Mouse (Mus musculus): ENCODE results near the gene Itgav. TPM values are rescaled to one million over a fixed set of nuclear protein-coding genes. Genes with fewer than 3 reads are reported as not detected.

The Itgav gene
- polyA plus RNA-seq, 1 experiment from 2014 or later = 19.9 TPM

DNA sequence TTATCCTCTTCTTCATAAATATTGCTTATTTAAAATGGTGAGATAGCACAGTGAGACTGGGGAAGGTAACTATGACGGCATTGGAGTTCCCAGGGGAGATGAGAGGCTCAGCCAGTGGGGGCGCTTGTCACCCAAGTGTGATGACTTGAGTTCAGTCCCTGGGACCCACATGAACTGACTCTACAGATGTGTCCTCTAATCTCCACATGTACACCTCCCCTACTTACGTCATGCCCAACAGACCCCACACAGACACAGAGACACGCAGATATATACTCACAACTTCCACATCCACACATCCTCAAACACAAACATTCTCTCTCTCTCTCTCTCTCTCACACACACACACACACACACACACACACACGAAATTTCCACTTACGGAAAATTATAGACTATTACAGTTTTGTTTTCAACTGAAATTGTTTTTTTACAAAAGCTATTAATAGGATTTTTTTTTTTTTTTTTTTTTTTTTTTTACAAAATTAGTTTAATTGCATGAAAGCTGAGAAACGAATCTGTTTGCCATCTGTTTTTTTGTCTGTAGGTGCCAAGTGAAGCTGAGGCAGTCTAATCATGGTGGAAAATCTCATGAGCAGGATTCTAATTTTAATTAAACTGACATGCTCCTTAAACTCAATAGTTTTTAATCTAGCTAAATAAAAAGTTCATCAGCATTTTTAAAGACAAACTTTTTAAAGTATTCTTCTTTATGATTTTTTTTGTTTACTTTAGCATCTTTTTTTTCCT lies 38.1 kb downstream of the Itgav start:
- no peak overlapping the region for H3K4me3 ChIP-seq (ENCODE audit: low read depth, low read length)
- H3K9me3 ChIP-seq (replicated peaks; ENCODE audit: control insufficient read depth, low read length, poor library complexity, severe bottlenecking) = no peaks in the 10 kb centered on the region
- H3K27ac ChIP-seq (ENCODE audit: low read length) = no peak overlapping the region
- 76% methylated on average over 7 of the region's 7 CpGs for WGBS
- H3K9ac ChIP-seq (ENCODE audit: low read depth, low read length) = no peak overlapping the region
- H3K4me1 ChIP-seq (ENCODE audit: control insufficient read depth, insufficient read depth, low read length) = peaks cover 7% of the 10 kb centered on the region; the same call in 1 of the 2 replicates
- no peaks in the 10 kb centered on the region for H3K36me3 ChIP-seq (ENCODE audit: control insufficient read depth, insufficient read depth, low read length)
- H3K4me2 ChIP-seq (ENCODE audit: low read length) = no peak overlapping the region
- no peak for ATAC-seq
- H3K27me3 ChIP-seq (ENCODE audit: control insufficient read depth, insufficient read depth, low read depth, low read length) = no peaks in the 10 kb centered on the region

DNA sequence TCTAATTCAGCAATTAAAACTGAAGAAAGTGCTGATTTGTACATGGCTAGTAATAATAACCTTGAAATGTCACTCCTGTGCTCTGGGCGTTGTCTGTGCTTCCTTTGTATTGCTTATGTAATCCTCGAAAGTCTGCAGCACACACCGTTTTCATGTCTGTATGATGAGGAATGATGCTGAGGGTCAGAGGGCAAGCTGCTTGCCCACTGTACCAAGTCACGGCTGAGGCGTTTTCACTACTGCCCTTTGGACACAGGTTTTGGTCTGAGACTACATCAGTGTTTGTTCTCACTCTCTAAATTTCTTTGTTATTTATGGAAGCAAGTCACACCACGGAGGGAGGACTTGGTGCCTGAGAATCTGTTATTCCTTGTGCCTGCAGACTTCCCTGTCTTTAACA lies 41.9 kb downstream of the Itgav start:
- no peak overlapping the region for H3K27ac ChIP-seq (ENCODE audit: low read length)
- no peak overlapping the region for H3K4me2 ChIP-seq (ENCODE audit: low read length)
- no peaks in the 10 kb centered on the region for H3K9me3 ChIP-seq (replicated peaks; ENCODE audit: control insufficient read depth, low read length, poor library complexity, severe bottlenecking)
- ATAC-seq = no peak
- 83% methylated on average over 6 of the region's 6 CpGs for WGBS
- no peak overlapping the region for H3K4me3 ChIP-seq (ENCODE audit: low read depth, low read length)
- no peaks in the 10 kb centered on the region for H3K36me3 ChIP-seq (ENCODE audit: control insufficient read depth, insufficient read depth, low read length)
- no peaks in the 10 kb centered on the region for H3K4me1 ChIP-seq (ENCODE audit: control insufficient read depth, insufficient read depth, low read length)
- H3K27me3 ChIP-seq (ENCODE audit: control insufficient read depth, insufficient read depth, low read depth, low read length) = no peaks in the 10 kb centered on the region
- H3K9ac ChIP-seq (ENCODE audit: low read depth, low read length) = no peak overlapping the region

DNA sequence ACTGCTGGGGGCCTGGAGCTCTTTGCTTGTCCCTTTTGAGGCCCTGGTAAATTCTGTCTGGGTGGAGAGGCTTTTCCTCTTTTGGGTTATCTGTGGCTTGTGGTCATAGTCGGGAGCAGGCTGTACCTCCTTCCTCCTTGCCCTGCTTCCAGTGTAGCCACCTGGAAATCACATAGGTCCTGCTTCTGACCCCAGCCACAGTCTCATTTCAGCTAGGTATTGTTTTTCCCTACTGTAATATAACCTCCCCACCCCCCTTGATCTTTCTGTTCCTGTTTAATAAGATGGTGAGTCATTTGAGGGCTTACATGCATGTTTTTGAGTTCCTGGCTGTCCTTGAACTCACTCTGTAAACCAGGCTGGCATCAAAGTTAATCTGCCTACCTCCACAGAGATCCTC lies 42.7 kb downstream of the Itgav start:
- Histone ChIP-seq H3K27me3 (ENCODE audit: control insufficient read depth, insufficient read depth, low read depth, low read length) (no peaks in the 10 kb centered on the region), H3K9me3 (replicated peaks; ENCODE audit: control insufficient read depth, low read length, poor library complexity, severe bottlenecking) (no peaks in the 10 kb centered on the region), H3K9ac (ENCODE audit: low read depth, low read length) (no peak overlapping the region), H3K27ac (ENCODE audit: low read length) (no peak overlapping the region), H3K36me3 (ENCODE audit: control insufficient read depth, insufficient read depth, low read length) (no peaks in the 10 kb centered on the region), H3K4me1 (ENCODE audit: control insufficient read depth, insufficient read depth, low read length) (no peaks in the 10 kb centered on the region), H3K4me3 (ENCODE audit: low read depth, low read length) (no peak overlapping the region), H3K4me2 (ENCODE audit: low read length) (no peak overlapping the region)
- ATAC-seq = no peak
- WGBS = 80% methylated on average over 1 of the region's 1 CpGs

DNA sequence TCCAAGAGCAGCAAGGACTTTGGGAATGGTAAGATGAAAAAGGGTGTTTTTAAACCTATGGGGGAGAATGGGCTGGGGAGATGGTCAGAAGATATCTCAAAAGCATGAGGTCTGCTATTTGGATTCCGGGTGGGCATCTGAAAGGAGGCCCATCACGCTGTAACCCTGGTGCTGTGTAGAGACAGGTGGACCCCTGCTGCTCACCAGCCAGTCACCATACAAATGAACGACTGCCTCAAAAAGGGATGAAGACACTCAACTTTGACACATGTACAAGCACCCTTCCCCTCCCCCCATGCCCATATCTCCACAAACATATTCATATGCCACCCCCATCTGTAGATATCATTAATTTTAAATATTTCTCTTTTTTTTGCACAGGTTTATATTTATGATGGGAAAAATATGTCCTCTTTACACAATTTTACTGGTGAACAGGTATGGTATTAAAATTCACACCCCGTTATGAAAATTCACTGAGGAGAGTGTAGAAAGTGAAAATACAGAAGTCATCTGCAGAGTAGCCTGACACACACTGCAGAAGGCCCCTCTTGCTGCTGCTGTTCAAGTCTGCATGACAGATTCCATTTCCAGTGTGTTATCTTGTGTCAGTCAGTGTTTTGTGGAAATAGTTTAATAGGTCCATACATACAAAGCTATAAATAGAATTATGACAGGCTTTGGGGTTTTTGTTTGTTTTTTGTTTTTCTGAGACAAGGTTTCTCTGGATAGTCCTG lies 44.3 kb downstream of the Itgav start:
- H3K27me3 ChIP-seq (ENCODE audit: control insufficient read depth, insufficient read depth, low read depth, low read length) = no peaks in the 10 kb centered on the region
- no peaks in the 10 kb centered on the region for H3K36me3 ChIP-seq (ENCODE audit: control insufficient read depth, insufficient read depth, low read length)
- no peaks in the 10 kb centered on the region for H3K9me3 ChIP-seq (replicated peaks; ENCODE audit: control insufficient read depth, low read length, poor library complexity, severe bottlenecking)
- H3K27ac ChIP-seq (ENCODE audit: low read length) = no peak overlapping the region
- H3K9ac ChIP-seq (ENCODE audit: low read depth, low read length) = no peak overlapping the region
- WGBS = 85% methylated on average over 4 of the region's 4 CpGs
- no peaks in the 10 kb centered on the region for H3K4me1 ChIP-seq (ENCODE audit: control insufficient read depth, insufficient read depth, low read length)
- no peak overlapping the region for H3K4me2 ChIP-seq (ENCODE audit: low read length)
- no peak overlapping the region for H3K4me3 ChIP-seq (ENCODE audit: low read depth, low read length)
- no peak for ATAC-seq

DNA sequence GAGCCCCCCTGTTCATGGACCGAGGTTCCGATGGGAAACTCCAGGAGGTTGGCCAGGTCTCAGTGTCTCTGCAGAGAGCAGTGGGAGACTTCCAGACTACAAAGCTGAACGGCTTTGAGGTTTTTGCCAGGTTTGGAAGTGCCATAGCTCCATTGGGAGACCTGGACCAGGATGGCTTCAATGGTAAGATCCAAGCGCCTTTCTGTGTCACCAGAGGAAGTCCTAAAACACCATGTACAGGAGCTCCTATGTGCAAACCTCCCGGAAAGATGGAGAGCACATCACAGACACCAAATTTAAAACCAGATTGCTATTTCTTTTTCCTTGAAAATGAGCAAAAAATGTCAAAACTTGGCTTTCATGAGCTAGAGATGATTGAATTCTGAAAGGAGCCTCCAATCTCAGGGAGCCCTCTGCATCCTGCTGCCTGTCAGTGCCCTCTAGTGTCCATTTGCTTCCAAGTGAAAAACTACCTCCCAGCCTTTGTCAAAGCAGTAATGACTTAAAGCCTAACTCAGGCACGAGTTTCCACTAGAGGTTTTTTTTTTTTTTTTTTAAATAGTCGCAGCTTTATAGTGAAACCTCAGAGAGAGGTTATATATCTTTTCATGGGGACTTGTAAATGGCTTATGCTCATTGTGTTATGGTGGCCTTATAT lies 47.1 kb downstream of the Itgav start:
- Histone ChIP-seq H3K27me3 (ENCODE audit: control insufficient read depth, insufficient read depth, low read depth, low read length) (no peaks in the 10 kb centered on the region), H3K9me3 (replicated peaks; ENCODE audit: control insufficient read depth, low read length, poor library complexity, severe bottlenecking) (no peaks in the 10 kb centered on the region), H3K4me1 (ENCODE audit: control insufficient read depth, insufficient read depth, low read length) (no peaks in the 10 kb centered on the region), H3K27ac (ENCODE audit: low read length) (no peak overlapping the region), H3K4me2 (ENCODE audit: low read length) (no peak overlapping the region), H3K4me3 (ENCODE audit: low read depth, low read length) (no peak overlapping the region), H3K36me3 (ENCODE audit: control insufficient read depth, insufficient read depth, low read length) (no peaks in the 10 kb centered on the region), H3K9ac (ENCODE audit: low read depth, low read length) (no peak overlapping the region)
- WGBS = 61% methylated on average over 7 of the region's 7 CpGs
- ATAC-seq = no peak

DNA sequence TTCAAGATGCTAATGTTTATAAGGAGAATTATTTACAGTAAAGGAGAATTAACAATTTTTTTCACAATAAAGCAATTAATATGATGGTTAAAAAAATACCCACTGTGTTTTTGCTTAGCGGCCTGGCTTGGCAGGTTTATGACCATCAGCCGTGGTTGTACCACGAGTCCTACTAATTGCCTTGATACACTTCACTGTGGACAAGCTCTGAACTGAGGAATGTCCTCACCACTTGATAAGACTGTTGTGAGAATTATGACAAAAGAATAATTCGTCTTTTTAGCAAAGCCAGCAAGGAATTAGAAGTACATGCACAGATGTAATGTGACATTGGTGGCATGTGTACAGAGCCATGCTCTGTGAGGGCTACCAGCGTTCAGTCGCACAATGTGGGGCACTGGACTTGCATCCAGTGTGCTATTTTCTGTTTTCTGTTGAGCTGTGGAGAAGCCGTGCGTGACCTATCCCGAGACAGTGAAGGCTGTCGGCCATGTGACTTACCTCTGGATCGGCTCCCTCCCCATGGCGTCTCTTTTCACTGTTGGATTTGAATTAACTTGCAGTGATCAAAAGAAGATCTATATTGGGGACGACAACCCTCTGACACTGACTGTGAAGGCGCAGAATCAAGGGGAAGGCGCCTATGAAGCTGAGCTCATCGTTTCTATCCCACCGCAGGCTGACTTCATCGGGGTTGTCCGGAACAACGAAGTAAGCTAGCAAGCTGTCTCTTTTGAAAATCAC lies 67.3 kb downstream of the Itgav start:
- no peaks in the 10 kb centered on the region for H3K9me3 ChIP-seq (replicated peaks; ENCODE audit: control insufficient read depth, low read length, poor library complexity, severe bottlenecking)
- H3K4me3 ChIP-seq (ENCODE audit: low read depth, low read length) = peak overlapping the region; percentile 29
- peak; percentile 93 for ATAC-seq
- peak overlapping the region; percentile 52 for H3K4me2 ChIP-seq (ENCODE audit: low read length)
- H3K27me3 ChIP-seq (ENCODE audit: control insufficient read depth, insufficient read depth, low read depth, low read length) = no peaks in the 10 kb centered on the region
- 42% methylated on average over 20 of the region's 20 CpGs for WGBS
- H3K36me3 ChIP-seq (ENCODE audit: control insufficient read depth, insufficient read depth, low read length) = no peaks in the 10 kb centered on the region
- H3K4me1 ChIP-seq (ENCODE audit: control insufficient read depth, insufficient read depth, low read length) = 0 out of 2 replicates have a peak, but pooled peaks cover 2% of the 10 kb centered on the region
- peak overlapping the region; percentile 28 for H3K27ac ChIP-seq (ENCODE audit: low read length)
- peak overlapping the region; percentile 4; the same call in 1 of the 2 replicates for H3K9ac ChIP-seq (ENCODE audit: low read depth, low read length)

DNA sequence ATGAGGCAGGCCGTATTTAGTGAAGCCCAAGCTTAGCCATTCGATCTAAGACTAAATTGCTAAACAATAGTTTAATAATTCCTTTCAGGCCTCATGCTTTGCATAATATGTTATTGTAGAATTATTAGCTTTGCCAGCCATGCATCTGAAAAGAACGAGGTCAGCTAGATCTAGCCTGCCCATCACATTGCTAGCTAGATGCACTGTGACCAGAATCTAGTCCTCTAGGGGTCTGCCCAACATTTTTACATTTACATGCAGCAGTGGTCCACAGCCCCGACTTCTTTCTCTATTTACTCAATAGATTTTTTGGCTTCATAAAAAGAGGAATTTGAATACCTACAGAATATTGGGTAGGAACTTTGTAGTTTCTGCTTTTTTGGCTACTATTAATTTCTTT lies 67.9 kb downstream of the Itgav start:
- H3K4me3 ChIP-seq (ENCODE audit: low read depth, low read length) = peak overlapping the region; percentile 29; the same call in 1 of the 2 replicates

DNA sequence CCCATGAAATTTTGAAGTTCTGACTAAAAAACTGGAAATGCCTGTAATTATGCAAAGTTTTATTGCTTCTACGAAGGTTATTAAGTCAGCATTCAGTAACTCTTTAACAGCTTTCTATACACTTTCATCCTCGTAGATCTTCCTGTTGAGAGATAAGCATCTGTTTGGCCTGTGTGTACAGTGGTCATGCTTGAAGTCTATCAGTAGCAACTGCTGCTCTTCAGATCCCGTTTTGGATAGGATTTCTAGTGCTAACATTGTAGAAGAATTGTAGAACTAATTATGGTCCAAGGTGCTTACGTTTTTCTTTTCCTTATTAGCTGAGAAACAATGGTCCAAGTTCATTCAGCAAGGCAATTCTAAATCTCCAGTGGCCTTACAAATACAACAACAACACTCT lies 71.6 kb downstream of the Itgav start:
- H3K4me1 ChIP-seq (ENCODE audit: control insufficient read depth, insufficient read depth, low read length) = 0 out of 2 replicates have a peak, but pooled peaks cover 2% of the 10 kb centered on the region
- no peak overlapping the region for H3K9ac ChIP-seq (ENCODE audit: low read depth, low read length)
- H3K4me3 ChIP-seq (ENCODE audit: low read depth, low read length) = no peak overlapping the region
- ATAC-seq = no peak
- H3K9me3 ChIP-seq (replicated peaks; ENCODE audit: control insufficient read depth, low read length, poor library complexity, severe bottlenecking) = no peaks in the 10 kb centered on the region
- WGBS = 92% methylated on average over 4 of the region's 4 CpGs
- no peaks in the 10 kb centered on the region for H3K36me3 ChIP-seq (ENCODE audit: control insufficient read depth, insufficient read depth, low read length)
- no peak overlapping the region for H3K4me2 ChIP-seq (ENCODE audit: low read length)
- H3K27ac ChIP-seq (ENCODE audit: low read length) = no peak overlapping the region
- H3K27me3 ChIP-seq (ENCODE audit: control insufficient read depth, insufficient read depth, low read depth, low read length) = no peaks in the 10 kb centered on the region

More for the DNA sequence above, 67.9 kb downstream of the Itgav start:
- 38% methylated on average over 4 of the region's 4 CpGs for WGBS
- peak; percentile 72; the same call in 1 of the 2 replicates for ATAC-seq
- Histone ChIP-seq H3K4me1 (ENCODE audit: control insufficient read depth, insufficient read depth, low read length) (0 out of 2 replicates have a peak, but pooled peaks cover 2% of the 10 kb centered on the region), H3K36me3 (ENCODE audit: control insufficient read depth, insufficient read depth, low read length) (no peaks in the 10 kb centered on the region), H3K4me2 (ENCODE audit: low read length) (peak overlapping the region; percentile 52), H3K27me3 (ENCODE audit: control insufficient read depth, insufficient read depth, low read depth, low read length) (no peaks in the 10 kb centered on the region), H3K9me3 (replicated peaks; ENCODE audit: control insufficient read depth, low read length, poor library complexity, severe bottlenecking) (no peaks in the 10 kb centered on the region), H3K9ac (ENCODE audit: low read depth, low read length) (peak overlapping the region; percentile 4; the same call in 1 of the 2 replicates), H3K27ac (ENCODE audit: low read length) (peak overlapping the region; percentile 28; the same call in 1 of the 2 replicates)

Measured in midbrain, embryonic 16.5 days (tissue).